15 mouse cellular contexts compared by ENCODE assay signal in genomic region chr13:45754483-45754882, GRCm38 (mm10).
"Had no signal": no experiment of that assay in that cellular context is flagged by ENCODE, and none has a peak within 500 bp of the region (broad histone marks: within the 10 kb centered on the region; RNA-seq: fewer than 3 reads in every experiment).

No protein-coding gene starts in this region.

- DNase-seq: kidney, adult 18-20 months; kidney, postnatal 10 days; kidney, postnatal 36 days; layer of hippocampus, postnatal 36 days; liver, embryonic 13.5 days; lung, adult 2 months; lung, postnatal 14 days; lung, postnatal 4 days; thymus, adult 18-20 months; thymus, postnatal 36 days had no signal

- H3K27me3 ChIP-seq: liver, embryonic 13.5 days; midbrain, embryonic 13.5 days; neural tube, embryonic 13.5 days had no signal

- H3K4me3 ChIP-seq: liver, embryonic 13.5 days; midbrain, embryonic 13.5 days; myocyte; neural tube, embryonic 13.5 days had no signal

- H3K9me3 ChIP-seq: liver, embryonic 13.5 days; midbrain, embryonic 13.5 days; neural tube, embryonic 13.5 days had no signal

- H3K27ac ChIP-seq: liver, embryonic 13.5 days; midbrain, embryonic 13.5 days; neural tube, embryonic 13.5 days had no signal

- ATAC-seq: intestine, embryonic 16.5 days; midbrain, embryonic 13.5 days; midbrain, embryonic 16.5 days had no signal

- H3K4me2 ChIP-seq: liver, embryonic 13.5 days; midbrain, embryonic 13.5 days; neural tube, embryonic 13.5 days had no signal

- H3K36me3 ChIP-seq: liver, embryonic 13.5 days; midbrain, embryonic 13.5 days; neural tube, embryonic 13.5 days had no signal

- H3K9ac ChIP-seq: liver, embryonic 13.5 days; midbrain, embryonic 13.5 days; neural tube, embryonic 13.5 days had no signal
